Mouse (Mus musculus) thymus, adult 2 months (tissue): ENCODE data around the gene Resf1.

Experiments used
- CTCF ChIP-seq: fragments of 200-500 bp; IDR thresholded peaks from 2 replicates; pipeline ENCODE4 v1.5.1; 2012; ENCODE audit warnings: mild to moderate bottlenecking, control low read depth, low read length, moderate library complexity, borderline replicate concordance; ENCODE audit not compliant: control insufficient read depth, poor library complexity, insufficient read depth; ENCODE audit errors: extremely low read depth
- POLR2A ChIP-seq: fragments of 200-500 bp; IDR thresholded peaks from 2 replicates; pipeline ENCODE4 v1.6.1; 2012; ENCODE audit warnings: mild to moderate bottlenecking, low read length, control low read depth, moderate library complexity; ENCODE audit not compliant: control insufficient read depth, poor library complexity, insufficient read depth; ENCODE audit errors: extremely low read depth

DNA sequence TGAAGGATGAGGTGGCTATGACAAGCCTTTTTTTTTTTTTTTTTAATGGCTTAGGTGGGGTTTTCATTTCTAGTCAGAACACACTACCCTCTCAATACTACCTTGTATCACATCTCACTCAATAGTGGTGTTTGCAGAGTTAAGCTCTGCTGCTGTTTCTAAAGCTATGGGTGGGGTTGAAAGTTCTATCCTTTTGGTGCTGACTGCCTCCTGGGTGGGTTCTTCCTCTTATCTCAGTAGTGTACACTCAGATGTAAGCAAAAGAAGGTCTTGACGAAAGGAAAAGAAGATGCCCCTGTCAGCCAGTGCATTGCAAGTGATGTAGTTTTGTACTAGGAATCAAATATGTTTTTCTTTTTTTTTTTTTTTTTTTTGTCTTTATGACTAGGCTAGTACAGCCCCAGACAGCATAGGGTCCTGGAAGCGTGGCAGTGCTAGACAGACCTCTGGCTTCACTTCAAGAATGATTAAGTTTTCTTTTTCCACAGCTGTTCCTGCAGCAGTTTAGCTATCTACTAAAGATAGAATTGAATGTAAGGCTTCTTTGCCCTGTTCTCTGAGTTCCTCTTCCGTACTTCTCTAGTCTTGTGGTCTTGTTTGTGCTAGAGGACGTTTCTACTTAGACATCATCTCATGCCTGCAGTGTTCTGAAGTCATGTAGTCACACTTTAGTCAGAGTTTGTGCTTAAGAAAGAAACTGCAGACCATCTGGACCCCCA lies 14.5 kb downstream of the Resf1 start:
- TF ChIP-seq POLR2A (no peak), CTCF (no peak)
